Mouse (Mus musculus): ENCODE data around the gene Ins1.

Ins1 gene

GRCm38 (mm10) chr19:52263997-52264396 is at the start of gene Ins1:
Gene Ins1, plus strand, starts transcription at chr19:52264297.
- no peak for DNase-seq

Measured in kidney, adult 9 months (tissue).